Mouse (Mus musculus): ENCODE data around the gene Coro2b. TPM values are rescaled to one million over a fixed set of nuclear protein-coding genes. Genes with fewer than 3 reads are reported as not detected.

The Coro2b gene
- 2.2 and 3.2 TPM in 2 replicates for polyA plus RNA-seq (2015; fragmentation: Nextera tagmentation; extraction: Ambion mirVana)

GRCm38 (mm10) chr9:62536655-62537631 is at the start of gene Coro2b:
TSS of gene Coro2b (minus strand) at chr9:62537044.

Other genes with a start within 250 kb of the Coro2b start
- gene Anp32a, start 195.8 kb downstream of the Coro2b start, polyA plus RNA-seq (2015; fragmentation: Nextera tagmentation; extraction: Ambion mirVana), result 132 and 135 TPM in 2 replicates
- 1.0 and 1.1 TPM in 2 replicates for gene Itga11, start 140.8 kb upstream of the Coro2b start, polyA plus RNA-seq (2015; fragmentation: Nextera tagmentation; extraction: Ambion mirVana)